Mouse (Mus musculus) adrenal gland, postnatal 14 days (tissue): ENCODE results near the gene Nr2c1. TPM values are rescaled to one million over a fixed set of nuclear protein-coding genes. Genes with fewer than 3 reads are reported as not detected.

Source experiments
- DNase-seq: peaks from one replicate; pipeline ENCODE4 v3.0.0; 2021; ENCODE audit warnings: mixed read lengths
- total RNA-seq: library from RNA; stranded (reverse); gene quantifications from 2 replicates; pipeline ENCODE4 v1.2.3, GENCODE M21; 2021

The Nr2c1 gene
- total RNA-seq, 1 experiment from 2014 or later = 13.2 TPM

DNA sequence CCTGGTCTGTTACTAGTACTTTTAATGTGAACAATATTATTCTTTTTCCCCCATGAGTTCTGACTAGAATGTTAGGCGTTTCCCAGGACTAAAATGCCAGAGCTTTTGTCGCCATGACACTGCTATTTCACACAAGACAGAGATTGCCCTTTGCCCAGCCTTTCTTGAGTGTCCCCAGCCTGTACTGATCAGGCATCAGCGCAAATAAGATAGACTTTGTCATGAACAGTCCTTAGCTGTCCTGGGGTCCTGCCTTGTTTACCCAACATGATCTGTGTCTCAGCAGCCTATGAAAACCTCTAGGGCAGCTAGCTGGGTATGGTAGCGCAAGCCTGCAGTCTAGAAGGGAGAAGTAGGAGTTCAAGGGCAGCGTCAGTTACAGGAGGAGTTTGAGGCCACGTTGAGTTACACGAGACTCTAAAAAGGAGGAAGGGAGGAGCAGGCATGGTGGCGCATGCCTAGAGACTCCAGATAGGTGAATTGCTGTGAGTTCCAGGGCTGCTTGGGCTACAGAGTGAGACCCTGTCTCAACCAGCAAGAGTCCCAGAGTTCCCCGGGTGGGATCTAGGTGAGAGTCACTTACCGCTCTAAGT is 8.8 kb upstream of the Nr2c1 start:
- DNase-seq = no peak

DNA sequence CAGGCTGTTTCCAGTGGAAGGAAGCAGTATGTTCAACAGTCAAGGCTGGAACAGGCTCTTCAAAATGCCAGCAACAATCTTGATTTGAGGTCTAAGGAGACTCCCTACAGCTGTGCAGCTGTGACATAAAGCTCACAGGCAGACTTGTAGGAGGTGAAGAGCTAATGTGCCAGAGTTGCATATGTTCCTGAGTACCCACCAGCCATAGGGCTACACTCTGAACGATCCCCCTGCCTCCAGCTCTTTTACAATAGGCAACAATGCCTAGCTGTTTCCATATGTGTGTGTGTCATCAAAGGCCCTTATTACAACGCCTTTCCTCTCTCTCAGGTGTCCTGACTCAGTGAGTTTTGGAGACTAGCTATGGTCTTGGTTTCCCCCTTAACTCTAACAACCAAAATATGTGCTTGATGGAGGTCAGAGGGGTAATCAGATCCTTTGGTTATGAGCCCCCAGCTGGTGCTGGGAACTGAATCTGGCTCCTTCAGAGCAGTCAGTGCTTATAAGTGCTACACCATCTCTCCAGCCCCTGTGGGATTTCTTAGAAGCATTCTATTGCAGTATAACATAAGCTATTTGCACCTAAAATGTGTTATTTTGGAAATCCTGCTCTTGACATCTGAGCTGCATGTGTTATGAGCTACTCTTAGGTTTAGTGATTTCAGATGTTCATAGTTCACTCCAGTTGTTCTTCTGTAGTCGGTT is 7.4 kb upstream of the Nr2c1 start:
- no peak for DNase-seq

DNA sequence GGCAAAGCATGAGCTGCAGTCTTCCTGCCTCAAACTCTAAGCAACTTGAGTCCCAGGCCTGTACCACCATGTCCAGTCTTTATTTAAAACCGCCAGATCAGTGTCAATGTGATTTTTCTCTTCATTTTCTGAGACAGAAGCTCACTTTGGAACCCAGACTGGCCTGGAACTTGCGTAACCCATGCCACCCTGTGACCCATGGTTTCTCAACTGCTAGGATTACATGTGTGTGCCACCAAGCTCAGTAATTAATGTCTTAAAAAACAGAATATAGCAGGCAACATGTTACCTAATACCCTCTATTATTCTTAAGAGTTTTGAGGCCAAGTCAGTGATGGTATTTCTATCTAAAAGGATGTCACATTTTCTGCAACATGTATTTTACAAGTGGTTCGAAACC is 5.4 kb upstream of the Nr2c1 start:
- no peak for DNase-seq

- no peak for DNase-seq
These were observed 3.2 kb upstream of the Nr2c1 start for GRCm38 (mm10) chr10:94144581-94144980.

GRCm38 (mm10) chr10:94147391-94147755 is 450 bp upstream of the Nr2c1 start:
- no peak for DNase-seq

GRCm38 (mm10) chr10:94151488-94151887 is 3.7 kb downstream of the Nr2c1 start:
- no peak for DNase-seq

GRCm38 (mm10) chr10:94153841-94154240 is 6.0 kb downstream of the Nr2c1 start:
- DNase-seq = no peak

DNA sequence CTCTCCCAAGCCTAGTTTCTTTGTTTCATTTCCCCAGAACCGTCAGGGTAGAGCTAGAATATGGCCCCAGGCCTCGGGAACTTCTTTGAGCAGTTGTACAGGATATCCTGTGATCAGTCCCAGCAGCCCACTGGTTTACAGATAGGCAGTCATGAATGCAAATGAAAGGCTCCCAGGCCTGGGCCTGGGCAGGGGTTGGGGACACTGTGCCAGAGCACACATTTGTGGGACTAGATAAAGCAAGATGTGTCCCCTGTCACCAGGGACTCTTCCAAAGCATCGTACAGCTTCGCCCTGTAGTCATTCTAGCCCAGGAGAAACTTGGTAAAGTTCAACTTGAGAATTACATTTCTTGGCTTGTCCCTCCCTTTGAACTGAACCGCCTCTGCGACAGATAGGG is 11.1 kb downstream of the Nr2c1 start:
- no peak for DNase-seq

GRCm38 (mm10) chr10:94159406-94159805 is 11.6 kb downstream of the Nr2c1 start:
- no peak for DNase-seq

DNA sequence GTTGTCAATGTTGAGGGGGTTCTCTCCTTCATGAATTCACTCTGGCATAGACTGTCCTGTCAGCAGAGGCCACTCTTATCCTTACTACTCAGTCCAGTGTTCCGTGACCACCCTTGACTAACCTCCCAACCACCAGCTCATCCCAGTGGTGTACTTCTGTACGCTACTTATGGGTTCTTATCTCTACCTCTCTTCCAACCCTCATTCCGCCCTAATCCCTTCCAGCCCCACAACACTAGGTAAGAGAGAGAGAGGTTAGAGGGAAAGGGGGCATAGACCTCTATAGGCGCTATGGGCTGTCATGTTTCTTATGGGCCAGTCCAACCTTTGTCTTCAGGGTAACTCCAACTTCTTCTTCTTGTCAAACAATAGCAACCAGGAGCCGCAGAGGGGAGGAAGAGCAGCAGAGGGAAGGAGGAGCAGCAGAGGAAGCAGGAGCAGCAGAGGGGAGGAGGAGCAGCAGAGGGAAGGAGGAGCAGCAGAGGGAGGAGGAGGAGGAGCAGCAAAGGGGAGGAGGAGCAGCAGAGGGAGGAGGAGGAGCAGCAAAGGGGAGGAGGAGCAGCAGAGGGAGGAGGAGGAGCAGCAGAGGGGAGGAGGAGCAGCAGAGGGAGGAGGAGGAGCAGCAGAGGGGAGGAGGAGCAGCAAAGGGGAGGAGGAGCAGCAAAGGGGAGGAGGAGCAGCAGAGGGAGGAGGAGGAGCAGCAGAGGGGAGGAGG is 13.4 kb downstream of the Nr2c1 start:
- no peak for DNase-seq

DNA sequence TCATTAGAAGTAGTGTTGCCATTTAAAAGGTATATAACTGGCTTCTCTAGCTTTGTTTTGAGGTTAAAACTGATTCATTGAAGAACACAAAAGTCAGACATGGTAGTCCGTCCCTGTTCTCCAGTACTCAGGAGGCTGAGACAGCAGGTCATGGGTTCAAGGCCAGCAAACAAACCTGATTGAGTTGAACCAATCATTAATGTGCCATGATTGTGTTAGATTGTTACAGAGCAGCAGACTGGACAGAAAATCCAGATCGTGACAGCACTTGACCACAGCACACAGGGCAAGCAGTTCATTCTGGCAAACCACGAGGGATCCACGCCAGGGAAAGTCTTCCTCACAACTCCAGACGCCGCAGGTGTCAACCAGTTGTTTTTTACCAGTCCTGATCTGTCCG is 14.2 kb downstream of the Nr2c1 start:
- DNase-seq = no peak

DNA sequence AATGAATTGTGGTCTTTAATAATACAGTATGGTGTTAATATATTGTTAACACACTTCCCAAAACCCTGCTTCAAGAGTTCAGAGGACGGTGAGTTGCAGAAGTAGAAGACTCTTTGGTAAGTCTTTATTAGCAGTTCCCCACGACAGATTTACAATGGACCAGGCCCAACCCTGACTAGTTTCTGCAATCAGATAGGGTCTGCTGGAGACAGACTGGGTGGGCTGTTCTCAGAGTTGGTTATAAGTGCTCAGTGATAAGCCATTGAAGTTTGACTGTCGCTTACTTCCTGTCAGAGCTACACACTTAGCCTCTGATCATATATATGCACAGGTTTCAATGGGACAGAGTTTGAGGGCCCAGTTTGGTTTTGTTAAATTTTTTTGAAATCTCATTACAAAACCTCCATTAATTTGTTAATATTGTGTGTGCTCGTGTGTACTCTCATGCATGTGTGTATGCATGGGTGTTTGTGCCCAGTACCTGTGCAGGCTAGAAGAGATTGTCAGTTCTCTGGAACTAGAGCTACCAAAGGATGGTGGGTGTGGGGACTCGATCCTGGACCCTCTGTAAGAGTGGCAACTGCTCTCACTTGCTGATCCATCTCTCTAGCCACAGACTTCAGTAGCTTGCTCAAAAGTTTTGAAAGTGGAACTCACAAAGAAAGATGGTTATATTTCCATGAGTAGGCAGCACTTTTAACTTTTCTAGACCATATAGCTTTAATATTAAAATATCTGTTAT is 16.5 kb downstream of the Nr2c1 start:
- no peak for DNase-seq

DNA sequence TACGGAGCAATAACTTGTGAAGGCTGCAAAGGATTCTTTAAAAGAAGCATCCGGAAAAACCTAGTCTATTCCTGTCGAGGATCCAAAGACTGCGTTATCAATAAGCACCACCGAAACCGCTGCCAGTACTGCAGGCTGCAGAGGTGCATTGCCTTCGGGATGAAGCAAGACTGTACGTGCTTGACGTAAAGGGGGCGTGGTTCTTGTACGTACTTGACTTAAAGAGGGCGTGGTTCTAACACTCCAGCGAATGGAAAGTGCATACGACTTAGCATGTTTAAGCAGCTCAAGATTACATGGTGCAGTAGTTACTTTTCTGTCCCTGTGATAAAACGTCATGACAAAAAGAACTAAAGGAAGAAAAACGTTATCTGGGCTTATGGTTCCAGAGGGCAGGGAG is 17.6 kb downstream of the Nr2c1 start:
- no peak for DNase-seq

DNA sequence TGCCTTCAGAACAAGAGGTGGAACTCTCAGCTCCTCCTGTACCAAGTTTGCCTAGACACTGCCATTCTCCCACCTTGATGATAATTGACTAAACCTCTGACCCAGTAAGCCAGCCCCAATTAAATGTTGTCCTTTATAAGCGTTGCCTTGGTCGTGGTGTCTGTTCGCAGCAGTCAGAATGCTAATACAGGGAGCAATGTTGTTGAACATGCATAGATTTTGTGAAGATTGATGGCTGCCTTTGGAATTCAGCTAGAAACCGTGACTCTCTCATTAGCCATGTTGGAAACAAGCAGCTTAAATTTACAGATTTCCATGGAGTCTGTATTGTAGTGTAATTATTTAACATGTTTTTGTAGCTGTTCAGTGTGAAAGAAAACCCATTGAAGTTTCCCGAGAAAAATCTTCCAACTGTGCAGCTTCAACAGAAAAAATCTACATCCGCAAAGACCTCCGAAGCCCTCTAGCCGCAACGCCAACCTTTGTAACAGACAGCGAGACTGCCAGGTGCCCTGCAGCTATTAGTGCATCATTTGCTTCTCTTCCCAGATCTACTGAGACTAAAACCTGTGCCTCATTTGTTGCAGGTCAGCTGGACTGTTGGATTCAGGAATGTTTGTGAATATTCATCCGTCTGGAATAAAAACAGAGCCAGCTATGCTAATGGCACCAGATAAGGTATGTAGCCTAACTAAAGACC is 19.4 kb downstream of the Nr2c1 start:
- no peak for DNase-seq

DNA sequence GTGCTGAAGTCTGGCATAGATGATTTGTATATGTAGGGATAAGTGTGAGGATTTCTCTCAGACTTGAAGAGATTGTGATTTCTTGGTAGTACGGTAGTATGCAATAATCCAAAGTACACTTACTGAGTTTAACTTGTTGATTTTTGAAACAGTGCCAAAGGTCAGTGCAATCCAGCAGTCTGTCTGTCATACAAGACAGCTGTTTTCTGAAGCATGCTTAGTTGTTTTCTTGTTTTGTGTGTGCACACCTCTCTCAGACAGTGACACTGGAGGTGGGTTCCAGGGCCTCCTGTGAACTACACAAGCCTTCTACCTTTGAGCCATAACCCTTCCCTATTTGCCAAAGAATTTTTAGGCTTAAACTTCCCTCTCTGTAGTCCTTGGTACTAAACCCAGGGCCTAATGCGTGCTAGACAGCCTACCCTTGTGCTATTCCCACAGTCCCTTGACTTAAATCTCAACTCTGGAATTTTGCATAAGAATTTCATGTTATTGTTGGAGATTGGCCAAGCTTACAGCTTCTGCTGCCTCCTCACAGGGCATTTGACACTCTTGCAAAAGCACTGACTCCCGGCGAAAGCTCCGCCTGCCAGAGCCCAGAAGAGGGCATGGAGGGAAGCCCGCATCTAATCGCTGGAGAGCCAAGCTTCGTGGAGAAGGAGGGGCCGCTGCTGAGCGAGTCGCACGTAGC is 23.8 kb downstream of the Nr2c1 start:
- DNase-seq = peak; percentile 19

GRCm38 (mm10) chr10:94172137-94172536 is 24.3 kb downstream of the Nr2c1 start:
- no peak for DNase-seq

DNA sequence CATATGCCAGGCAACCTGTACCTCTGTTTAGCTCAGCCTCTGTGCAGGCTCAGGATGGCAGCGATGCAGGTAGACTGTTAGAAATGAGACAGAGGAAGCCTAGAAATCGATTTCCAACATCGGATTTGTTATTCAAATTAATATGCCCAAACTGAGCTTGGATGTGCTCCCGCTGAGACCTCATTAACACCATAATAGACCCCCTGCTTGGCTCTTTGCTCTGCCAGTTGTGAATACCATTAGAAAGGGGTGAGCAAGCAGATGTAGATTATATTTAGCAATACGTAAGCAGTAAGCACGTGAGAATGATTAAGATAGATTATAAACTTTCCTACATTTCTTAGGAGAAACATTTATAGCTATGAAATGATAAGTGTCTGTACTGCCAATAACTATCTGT is 24.9 kb downstream of the Nr2c1 start:
- DNase-seq = no peak

GRCm38 (mm10) chr10:94174652-94175051 is 26.8 kb downstream of the Nr2c1 start:
- peak; percentile 58 for DNase-seq

- DNase-seq = no peak
These were observed 35.4 kb downstream of the Nr2c1 start for GRCm38 (mm10) chr10:94183199-94183598.

- DNase-seq = peak; percentile 97
These were observed 50.9 kb downstream of the Nr2c1 start, which contains the start of gene Ndufa12 for GRCm38 (mm10) chr10:94198482-94199405. Ndufa12 (plus strand) TSS chr10:94198720.
